Mouse (Mus musculus) forebrain, embryonic 15.5 days (tissue): ENCODE results near the gene Rufy1. TPM values are rescaled to one million over a fixed set of nuclear protein-coding genes. Genes with fewer than 3 reads are reported as not detected.
"Not testable (repeated sequence)": the region's sequence is repeated elsewhere in the genome, so short reads cannot be mapped to it uniquely, and the experiment has no call there.

Experiments
- ATAC-seq: fragments of 200-750 bp; cut with Nextera tagmentation; replicated peaks from 2 replicates; pipeline ENCODE4 v1.8.0; 2017; ENCODE audit warnings: mild to moderate bottlenecking, moderate TSS enrichment, moderate library complexity
- H3K27ac ChIP-seq: fragments of 300-500 bp; sonication (generic); replicated peaks from 2 replicates; pipeline ENCODE4 v1.5.1; 2015; ENCODE audit warnings: mild to moderate bottlenecking, inconsistent platforms
- H3K27me3 ChIP-seq: fragments of 300-500 bp; sonication (generic); 2 replicates; pipeline ENCODE4 v1.6.1; 2015; ENCODE audit warnings: inconsistent platforms
- H3K36me3 ChIP-seq: fragments of 300-500 bp; sonication (generic); 2 replicates; pipeline ENCODE4 v1.6.1; 2015; ENCODE audit warnings: mild to moderate bottlenecking, inconsistent platforms
- H3K4me1 ChIP-seq: fragments of 300-500 bp; sonication (generic); 2 replicates; pipeline ENCODE4 v1.6.1; 2015; ENCODE audit warnings: inconsistent platforms
- H3K4me2 ChIP-seq: fragments of 300-500 bp; sonication (generic); replicated peaks from 2 replicates; pipeline ENCODE4 v1.6.1; 2015; ENCODE audit warnings: mild to moderate bottlenecking, inconsistent platforms
- H3K4me3 ChIP-seq: fragments of 300-500 bp; sonication (generic); 2 replicates; pipeline ENCODE4 v1.5.1; 2015; ENCODE audit warnings: mild to moderate bottlenecking, inconsistent platforms
- H3K9ac ChIP-seq: fragments of 300-500 bp; sonication (generic); replicated peaks from 2 replicates; pipeline ENCODE4 v1.6.1; 2015; ENCODE audit warnings: mild to moderate bottlenecking, inconsistent platforms
- H3K9me3 ChIP-seq: fragments of 300-500 bp; sonication (generic); 2 replicates; pipeline ENCODE4 v1.6.1; 2016; ENCODE audit warnings: inconsistent platforms
- WGBS: fragments of 180-500 bp; shearing (Covaris S2); methylation state at CpG from one replicate; pipeline ENCODE4 v1.1.7; 2015; ENCODE audit warnings: mixed read lengths; 5-methylcytosine and 5-hydroxymethylcytosine counted together
- polyA plus RNA-seq: library from polyadenylated mRNA; unstranded; fragments of >200 nt; fragmentation: Nextera tagmentation; extraction: Ambion mirVana; gene quantifications from 2 replicates; pipeline ENCODE4 v1.2.1, GENCODE M21; 2015

Gene Rufy1
- polyA plus RNA-seq, 1 experiment from 2014 or later: 30.0 TPM

DNA sequence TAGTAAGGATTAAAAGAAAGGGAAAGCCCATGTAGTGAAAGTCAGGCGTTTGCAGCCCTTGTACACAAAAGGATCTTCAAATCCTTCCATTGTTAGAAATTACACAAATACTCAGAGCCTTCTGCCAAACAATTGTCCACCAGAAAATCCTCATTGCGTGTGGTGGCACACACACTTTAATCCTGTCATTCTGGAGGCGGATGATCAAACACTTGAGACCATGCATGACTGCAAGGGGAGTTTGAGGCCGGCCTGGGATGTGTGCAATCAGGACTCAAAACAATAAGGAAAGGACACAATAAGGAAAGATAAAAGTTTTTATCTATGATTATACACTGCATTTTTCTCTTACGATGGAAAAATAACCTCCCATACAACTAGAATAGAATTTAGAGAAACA is 55.5 kb downstream of the Rufy1 start:
- Histone ChIP-seq H3K9ac (no peak overlapping the region), H3K4me3 (no peak overlapping the region), H3K9me3 (no peaks in the 10 kb centered on the region), H3K27ac (no peak overlapping the region), H3K36me3 (peaks cover 9% of the 10 kb centered on the region), H3K4me2 (no peak overlapping the region), H3K4me1 (peaks cover 34% of the 10 kb centered on the region), H3K27me3 (no peaks in the 10 kb centered on the region)
- ATAC-seq: no peak
- WGBS: 55% methylated on average over 5 of the region's 5 CpGs

DNA sequence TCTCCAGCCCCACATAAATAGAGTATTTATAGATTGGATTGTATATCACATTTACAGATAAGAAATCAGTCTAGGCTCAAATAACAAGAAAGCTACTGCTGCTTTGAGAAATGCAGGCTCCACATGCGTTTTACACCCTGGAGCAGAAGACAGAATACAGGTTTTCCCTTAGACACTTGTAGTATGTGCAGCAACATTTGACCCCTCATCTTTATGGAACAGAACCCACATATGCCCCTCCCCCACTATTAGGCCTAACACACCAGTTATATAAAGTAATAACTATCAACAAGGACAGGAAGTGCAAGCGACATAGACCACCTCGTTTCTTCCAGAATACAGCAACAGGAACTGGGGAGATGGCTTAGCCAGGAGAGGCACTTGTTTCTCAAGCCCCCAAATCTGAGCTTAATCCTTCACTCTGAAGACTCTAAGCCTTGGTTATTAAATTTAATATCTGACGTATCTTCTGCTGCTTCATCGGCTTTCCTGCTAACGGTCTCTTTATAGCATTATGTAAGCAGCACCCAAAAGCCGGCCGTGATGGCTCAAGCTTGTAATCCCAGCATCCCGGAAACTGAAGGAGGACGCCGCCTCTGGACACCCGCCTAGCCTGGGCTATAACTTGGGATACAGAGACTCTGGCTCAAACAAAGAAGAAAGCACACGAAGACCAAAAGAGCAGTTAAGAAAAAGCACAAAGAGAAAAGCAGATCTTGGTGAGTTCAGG is 56.5 kb downstream of the Rufy1 start:
- peaks cover 5% of the 10 kb centered on the region for H3K36me3 ChIP-seq
- 86% methylated on average over 13 of the region's 13 CpGs for WGBS
- ATAC-seq: no peak
- H3K9ac ChIP-seq: no peak overlapping the region
- no peak overlapping the region for H3K4me3 ChIP-seq
- no peaks in the 10 kb centered on the region for H3K27me3 ChIP-seq
- no peak overlapping the region for H3K27ac ChIP-seq
- no peaks in the 10 kb centered on the region for H3K9me3 ChIP-seq
- no peak overlapping the region for H3K4me2 ChIP-seq
- H3K4me1 ChIP-seq: peaks cover 26% of the 10 kb centered on the region

DNA sequence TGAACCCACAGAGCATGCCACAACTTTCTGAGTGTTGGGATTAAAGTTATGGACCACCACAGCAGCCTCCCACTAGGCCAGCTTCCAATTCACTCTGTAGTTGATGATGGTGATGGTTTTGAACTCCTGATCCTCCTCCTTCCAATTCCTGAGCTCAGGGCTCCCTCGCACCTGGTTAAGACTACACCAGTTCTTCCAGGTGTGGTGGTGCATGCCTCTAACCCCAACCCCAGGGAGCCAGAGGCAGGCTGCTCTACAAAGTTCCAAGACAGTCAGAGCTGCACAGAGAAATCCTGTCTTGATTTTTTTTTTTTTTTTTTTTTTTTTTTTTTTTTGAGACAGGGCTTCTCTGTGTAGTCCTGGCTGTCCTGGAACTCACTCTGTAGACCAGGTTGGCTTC is 57.3 kb downstream of the Rufy1 start:
- H3K4me1 ChIP-seq: peaks cover 21% of the 10 kb centered on the region
- WGBS: 93% methylated on average over 1 of the region's 1 CpGs
- H3K9ac ChIP-seq: no peak overlapping the region
- no peak overlapping the region for H3K4me3 ChIP-seq
- H3K9me3 ChIP-seq: no peaks in the 10 kb centered on the region
- ATAC-seq: no peak
- H3K27me3 ChIP-seq: no peaks in the 10 kb centered on the region
- H3K36me3 ChIP-seq: no peaks in the 10 kb centered on the region
- no peak overlapping the region for H3K4me2 ChIP-seq
- H3K27ac ChIP-seq: no peak overlapping the region

DNA sequence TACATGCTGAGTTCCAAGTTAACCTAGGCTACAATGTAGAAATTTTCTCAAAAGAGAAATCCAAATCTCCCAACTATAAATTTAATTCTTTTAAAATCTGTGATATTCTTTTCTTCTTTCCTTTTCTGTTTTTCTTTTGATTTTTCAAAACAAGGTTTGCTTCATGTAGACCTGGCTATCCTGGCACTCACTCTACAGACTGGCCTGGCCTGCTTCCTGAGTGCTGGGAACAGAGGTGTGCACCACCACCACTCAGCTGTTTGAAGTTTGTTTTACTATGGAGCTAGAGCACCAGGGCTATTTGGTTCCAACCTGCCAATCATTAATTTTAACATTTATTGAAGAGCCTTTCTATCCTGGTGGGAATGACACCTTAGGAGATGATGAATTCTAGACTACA is 57.8 kb downstream of the Rufy1 start:
- H3K27me3 ChIP-seq: no peaks in the 10 kb centered on the region
- H3K4me1 ChIP-seq: peaks cover 21% of the 10 kb centered on the region
- H3K27ac ChIP-seq: no peak overlapping the region
- H3K4me2 ChIP-seq: no peak overlapping the region
- no peaks in the 10 kb centered on the region for H3K9me3 ChIP-seq
- no peak for ATAC-seq
- no peak overlapping the region for H3K9ac ChIP-seq
- no peaks in the 10 kb centered on the region for H3K36me3 ChIP-seq
- H3K4me3 ChIP-seq: no peak overlapping the region

DNA sequence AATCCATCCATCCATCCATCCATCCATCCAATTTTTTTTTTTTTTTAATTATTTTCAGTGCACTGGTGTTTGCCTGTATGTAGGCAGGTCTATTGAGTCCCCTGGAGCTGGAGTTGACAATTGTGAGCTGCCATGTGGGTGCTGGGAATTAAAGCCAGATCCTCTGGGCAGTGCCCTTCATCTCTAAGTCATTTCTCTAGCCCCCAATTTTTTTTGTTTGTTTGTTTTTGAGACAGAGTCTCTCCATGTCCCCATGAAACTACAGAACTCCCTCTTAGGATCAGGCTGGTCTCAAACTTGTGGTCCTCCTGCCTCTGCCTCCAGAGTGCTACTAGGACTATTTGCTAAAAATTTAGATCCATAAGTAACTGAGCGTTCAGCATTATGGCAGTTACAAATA is 59.0 kb downstream of the Rufy1 start:
- Histone ChIP-seq H3K27ac (peak overlapping the region; percentile 82), H3K9ac (peak overlapping the region; percentile 49), H3K4me1 (peaks cover 21% of the 10 kb centered on the region), H3K27me3 (no peaks in the 10 kb centered on the region), H3K4me3 (no peak overlapping the region; the same call in 1 of the 2 replicates), H3K4me2 (peak overlapping the region; percentile 50; the same call in 1 of the 2 replicates), H3K36me3 (no peaks in the 10 kb centered on the region), H3K9me3 (no peaks in the 10 kb centered on the region)
- ATAC-seq: no peak
- WGBS: 98% methylated on average over 1 of the region's 1 CpGs

DNA sequence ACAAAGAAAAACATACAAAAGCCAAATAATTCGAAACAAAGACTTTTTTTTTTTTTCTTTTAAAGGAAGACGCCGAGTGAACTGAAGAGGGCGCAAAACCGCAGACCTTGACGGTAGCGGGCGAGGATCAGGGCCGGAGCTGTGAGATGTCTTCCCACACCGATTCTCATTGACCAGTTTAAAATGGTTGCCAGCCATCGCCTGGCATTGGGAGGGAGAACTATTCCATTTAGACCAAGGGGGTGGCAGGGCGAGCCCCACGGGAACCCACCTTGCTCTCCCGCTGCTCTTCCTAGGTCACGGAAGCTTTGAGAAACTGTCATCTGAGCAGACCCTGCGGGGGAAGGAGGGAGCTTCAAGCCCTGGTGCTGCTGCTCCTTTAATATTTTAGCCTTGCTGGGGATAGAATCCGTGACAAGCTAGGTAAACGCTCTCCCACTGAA is 59.5 kb downstream of the Rufy1 start:
- H3K4me3 ChIP-seq: peak overlapping the region; percentile 35
- H3K36me3 ChIP-seq: no peaks in the 10 kb centered on the region
- ATAC-seq: peak; percentile 47
- H3K4me2 ChIP-seq: peak overlapping the region; percentile 50
- WGBS: under 1% methylated on average over 18 of the region's 18 CpGs
- peak overlapping the region; percentile 49 for H3K9ac ChIP-seq
- peak overlapping the region; percentile 82 for H3K27ac ChIP-seq
- no peaks in the 10 kb centered on the region for H3K27me3 ChIP-seq
- peaks cover 18% of the 10 kb centered on the region for H3K4me1 ChIP-seq
- H3K9me3 ChIP-seq: no peaks in the 10 kb centered on the region

DNA sequence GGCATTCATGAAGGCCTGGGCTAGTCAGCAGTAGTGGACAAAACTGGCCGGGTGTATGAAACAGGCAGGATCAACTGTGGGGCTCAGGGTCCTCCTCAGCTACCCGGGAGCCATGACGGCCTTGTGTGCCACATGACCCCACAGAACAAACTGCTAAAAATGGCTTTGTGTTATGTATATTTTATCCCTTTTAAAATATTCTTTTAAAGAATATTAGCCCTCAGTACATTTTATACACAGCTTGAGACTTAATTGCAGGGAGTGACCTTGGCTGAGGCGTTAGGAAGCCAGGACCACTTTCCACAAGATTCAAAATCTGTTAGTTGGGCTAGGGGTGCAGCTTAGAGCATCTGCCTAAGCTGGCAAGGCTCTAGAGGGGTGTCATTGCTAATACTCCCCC is 60.0 kb downstream of the Rufy1 start:
- peak; percentile 61 for ATAC-seq
- peaks cover 13% of the 10 kb centered on the region for H3K4me1 ChIP-seq
- H3K9me3 ChIP-seq: no peaks in the 10 kb centered on the region
- 56% methylated on average over 4 of the region's 4 CpGs for WGBS
- H3K36me3 ChIP-seq: no peaks in the 10 kb centered on the region
- peak overlapping the region; percentile 49 for H3K9ac ChIP-seq
- H3K27ac ChIP-seq: peak overlapping the region; percentile 82
- peak overlapping the region; percentile 35; the same call in 1 of the 2 replicates for H3K4me3 ChIP-seq
- no peaks in the 10 kb centered on the region for H3K27me3 ChIP-seq
- H3K4me2 ChIP-seq: peak overlapping the region; percentile 50

DNA sequence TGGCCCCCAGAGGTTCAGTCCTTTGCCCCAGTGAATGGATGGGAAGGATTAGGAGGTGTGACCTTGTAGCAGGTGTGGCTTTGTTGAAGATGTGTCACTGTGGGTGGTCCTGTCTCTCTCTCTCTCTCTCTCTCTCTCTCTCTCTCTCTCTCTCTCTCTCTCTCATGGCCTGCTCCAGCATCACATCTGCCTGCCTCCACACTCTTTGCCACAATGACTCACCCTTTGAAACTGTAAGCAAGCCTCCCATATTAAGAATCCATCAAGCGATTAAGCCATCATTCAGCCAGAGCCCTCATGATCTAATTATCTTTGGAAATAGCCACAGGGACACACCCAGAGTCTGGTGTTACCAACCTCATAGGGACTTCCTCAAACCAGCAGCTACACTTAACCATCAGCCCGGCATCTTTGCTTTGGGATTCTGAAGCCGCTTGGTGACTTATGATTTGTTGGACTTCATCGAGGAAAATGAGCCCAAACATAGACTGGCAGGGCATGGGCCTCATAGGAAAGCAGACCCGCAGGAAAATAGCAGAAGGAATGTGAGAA is 61.5 kb downstream of the Rufy1 start:
- no peak overlapping the region for H3K27ac ChIP-seq
- no peak overlapping the region for H3K4me3 ChIP-seq
- no peaks in the 10 kb centered on the region for H3K9me3 ChIP-seq
- peaks cover 13% of the 10 kb centered on the region for H3K4me1 ChIP-seq
- H3K27me3 ChIP-seq: no peaks in the 10 kb centered on the region
- H3K9ac ChIP-seq: no peak overlapping the region
- no peak overlapping the region for H3K4me2 ChIP-seq
- H3K36me3 ChIP-seq: no peaks in the 10 kb centered on the region
- WGBS: 87% methylated on average over 5 of the region's 5 CpGs
- ATAC-seq: no peak

DNA sequence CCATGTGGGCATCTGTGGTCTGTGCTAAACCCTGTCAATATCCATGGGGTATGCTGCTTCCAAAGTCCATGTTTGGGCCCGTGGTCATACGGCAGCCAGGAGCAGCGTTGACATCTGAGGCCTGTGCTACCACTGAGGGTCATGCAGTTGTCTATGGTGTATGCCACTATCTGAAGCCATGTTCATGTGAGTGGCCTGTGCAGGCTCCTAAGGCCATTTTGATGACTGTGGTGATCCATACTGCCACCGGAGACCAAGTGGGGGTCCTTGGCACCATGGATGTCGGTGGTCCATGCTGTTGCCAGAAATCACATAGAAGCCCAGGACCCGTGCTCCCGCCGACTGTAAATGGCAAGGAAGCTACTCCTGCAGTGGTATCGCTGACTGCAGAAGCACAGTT is 63.4 kb downstream of the Rufy1 start:
- Histone ChIP-seq H3K36me3 (no peaks in the 10 kb centered on the region), H3K9ac (no peak overlapping the region), H3K9me3 (no peaks in the 10 kb centered on the region), H3K4me3 (no peak overlapping the region), H3K4me2 (no peak overlapping the region), H3K4me1 (peaks cover 13% of the 10 kb centered on the region), H3K27me3 (no peaks in the 10 kb centered on the region), H3K27ac (no peak overlapping the region)
- WGBS: 92% methylated on average over 9 of the region's 9 CpGs
- no peak for ATAC-seq

DNA sequence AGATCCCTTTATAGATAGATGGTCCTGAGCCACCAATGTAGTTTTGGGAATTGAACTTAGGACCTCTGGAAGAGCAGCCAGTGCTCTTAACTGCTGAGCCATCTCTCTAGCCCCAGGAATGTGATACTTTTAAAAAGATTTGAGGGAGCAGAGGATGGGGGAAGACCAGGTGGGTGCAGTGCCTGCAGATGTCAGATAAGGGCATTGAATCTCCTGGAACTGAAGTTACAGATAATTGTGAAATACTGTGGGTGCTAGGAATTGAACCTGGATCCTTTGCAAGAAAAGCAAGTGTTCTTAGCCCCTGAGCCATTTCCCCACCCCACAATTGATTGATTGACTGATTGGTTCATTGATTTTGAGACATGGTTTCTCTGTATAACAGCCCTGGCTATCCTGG is 65.6 kb downstream of the Rufy1 start:
- H3K4me2 ChIP-seq: no peak overlapping the region
- H3K9me3 ChIP-seq: no peaks in the 10 kb centered on the region
- no peak overlapping the region for H3K27ac ChIP-seq
- H3K4me1 ChIP-seq: 0 out of 2 replicates have a peak, but pooled peaks cover under 1% of the 10 kb centered on the region
- no peak overlapping the region for H3K9ac ChIP-seq
- H3K4me3 ChIP-seq: no peak overlapping the region
- no peaks in the 10 kb centered on the region for H3K36me3 ChIP-seq
- H3K27me3 ChIP-seq: no peaks in the 10 kb centered on the region
- ATAC-seq: no peak

DNA sequence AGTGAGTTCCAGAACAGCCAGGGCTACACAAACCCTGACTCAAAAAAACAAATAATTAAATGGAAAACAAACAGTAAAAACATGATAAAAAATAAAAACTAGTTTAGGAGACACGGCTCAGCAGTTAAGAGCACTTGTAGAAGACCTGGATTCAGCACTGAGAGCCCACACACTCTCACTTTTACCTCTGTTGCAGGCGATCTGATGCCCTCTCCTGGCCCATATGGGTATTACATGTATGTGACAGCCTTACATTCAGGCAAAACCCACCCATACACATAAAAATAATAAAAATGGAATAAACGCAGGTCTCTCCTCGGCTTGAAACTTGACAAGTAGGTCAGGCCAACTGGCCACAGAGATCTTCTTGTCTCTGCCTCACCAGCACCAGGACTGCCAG is 66.4 kb downstream of the Rufy1 start:
- WGBS: 8% methylated on average over 4 of the region's 4 CpGs
- H3K4me2 ChIP-seq: no peak overlapping the region
- H3K9ac ChIP-seq: no peak overlapping the region
- no peak overlapping the region for H3K27ac ChIP-seq
- H3K27me3 ChIP-seq: no peaks in the 10 kb centered on the region
- H3K4me1 ChIP-seq: peaks cover 1% of the 10 kb centered on the region; the same call in 1 of the 2 replicates
- ATAC-seq: peak; percentile 77
- no peaks in the 10 kb centered on the region for H3K36me3 ChIP-seq
- no peaks in the 10 kb centered on the region for H3K9me3 ChIP-seq
- no peak overlapping the region for H3K4me3 ChIP-seq

DNA sequence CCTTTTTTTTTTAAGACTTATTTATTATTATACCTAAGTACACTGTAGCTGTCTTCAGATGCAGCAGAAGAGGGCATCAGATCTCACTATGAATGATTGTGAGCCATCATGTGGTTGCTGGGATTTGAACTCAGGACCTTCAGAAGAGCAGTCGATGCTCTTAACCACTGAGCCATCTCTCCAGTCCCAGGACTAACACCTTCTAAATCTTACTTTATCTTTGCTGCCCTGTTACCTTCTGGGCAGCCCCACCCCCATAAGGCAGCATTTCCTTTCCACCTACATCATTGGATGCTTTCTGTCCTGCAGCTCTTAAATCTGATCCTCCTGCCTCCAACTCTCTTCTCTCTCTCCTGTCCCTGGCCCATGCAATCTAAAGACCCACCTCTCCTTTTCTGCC is 69.6 kb downstream of the Rufy1 start:
- ATAC-seq, H3K36me3 ChIP-seq, H3K4me3 ChIP-seq, H3K27me3 ChIP-seq, H3K9ac ChIP-seq, H3K4me2 ChIP-seq, H3K4me1 ChIP-seq, H3K9me3 ChIP-seq, H3K27ac ChIP-seq: not testable (repeated sequence)
- WGBS: 85% methylated on average over 1 of the region's 1 CpGs
